Mouse (Mus musculus): Measurements from ENCODE around the gene Rbm20. TPM values are rescaled to one million over a fixed set of nuclear protein-coding genes. Genes with fewer than 3 reads are reported as not detected.
A peak's percentile ranks its signal among the peaks of the same experiment; 100 is the strongest.

Rbm20 gene
- total RNA-seq, 1 experiment from 2014 or later, result not detected

DNA sequence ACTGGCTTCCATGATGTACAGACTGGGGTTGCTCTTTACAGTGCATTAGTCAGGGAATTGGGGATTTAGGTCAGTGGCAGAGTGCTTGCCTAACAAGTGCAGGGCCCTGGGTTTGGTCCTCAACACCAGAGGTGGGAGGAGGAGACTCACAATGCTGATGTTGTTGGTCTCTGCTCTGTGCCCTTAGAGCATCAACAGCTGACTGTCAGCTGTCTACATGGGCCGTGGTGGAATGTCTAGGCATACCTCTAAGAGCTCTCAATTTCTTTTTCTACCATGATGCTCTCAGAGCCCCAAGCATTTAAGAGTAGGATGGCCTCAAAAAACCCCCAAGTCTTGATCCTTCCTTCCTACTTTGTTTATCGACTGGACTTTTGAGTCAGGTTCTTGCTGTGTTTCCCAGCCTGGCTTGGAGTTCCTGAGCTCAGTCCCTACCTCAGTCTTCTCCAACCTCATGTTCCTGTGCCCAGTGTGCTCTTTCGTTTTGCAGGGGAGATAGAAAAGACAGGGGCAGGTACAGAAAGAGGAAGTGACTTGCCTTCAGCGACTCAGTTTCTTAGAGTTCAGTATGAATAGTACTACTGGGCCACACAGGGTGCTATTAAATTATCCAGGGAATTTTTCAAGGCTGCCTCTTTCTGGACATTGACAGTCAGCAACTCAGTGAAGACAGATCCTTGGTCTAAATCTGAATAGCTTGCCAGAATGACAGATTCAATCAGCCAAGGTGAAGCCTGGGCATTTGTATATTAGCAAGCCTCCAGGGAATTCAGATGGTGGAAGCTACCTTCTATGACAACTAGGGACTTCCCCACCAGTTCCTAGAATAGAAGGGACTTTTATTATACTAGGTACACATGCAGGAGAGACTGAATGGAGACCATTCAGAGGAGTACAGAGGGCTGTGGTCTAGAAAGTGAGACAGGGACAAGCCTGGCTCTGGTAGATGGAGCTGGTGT lies 192.6 kb downstream of the Rbm20 start:
- ATAC-seq (replicated peaks in 1 of 2; ENCODE audit: insufficient read depth in 1 of 2, low FRiP score in 2 of 2, low TSS enrichment in 1 of 2, low read depth in 1 of 2, poor library complexity in 2 of 2, severe bottlenecking in 2 of 2), result peak; percentile 64 to 77

DNA sequence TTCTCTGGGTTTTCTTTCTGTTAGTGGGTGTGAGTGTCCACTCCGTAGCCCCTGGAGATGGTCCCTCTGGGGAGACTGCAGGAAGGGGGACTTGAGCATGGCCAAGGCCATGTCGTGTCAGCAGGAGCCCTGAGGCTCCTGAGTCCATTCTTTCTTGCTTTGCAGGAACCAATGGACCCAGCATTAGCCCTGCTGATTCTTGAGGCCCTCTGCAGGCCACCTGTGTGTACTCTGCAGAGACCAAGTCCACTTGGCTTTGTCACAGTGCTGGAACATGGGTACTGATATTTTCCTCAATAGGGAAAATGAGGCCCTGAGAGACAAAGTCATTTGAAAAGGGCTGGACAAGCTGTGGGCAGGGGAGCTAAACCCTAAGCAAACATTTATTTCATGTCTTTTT lies 193.5 kb downstream of the Rbm20 start:
- no peak for ATAC-seq (replicated peaks in 1 of 2; ENCODE audit: insufficient read depth in 1 of 2, low FRiP score in 2 of 2, low TSS enrichment in 1 of 2, low read depth in 1 of 2, poor library complexity in 2 of 2, severe bottlenecking in 2 of 2)

DNA sequence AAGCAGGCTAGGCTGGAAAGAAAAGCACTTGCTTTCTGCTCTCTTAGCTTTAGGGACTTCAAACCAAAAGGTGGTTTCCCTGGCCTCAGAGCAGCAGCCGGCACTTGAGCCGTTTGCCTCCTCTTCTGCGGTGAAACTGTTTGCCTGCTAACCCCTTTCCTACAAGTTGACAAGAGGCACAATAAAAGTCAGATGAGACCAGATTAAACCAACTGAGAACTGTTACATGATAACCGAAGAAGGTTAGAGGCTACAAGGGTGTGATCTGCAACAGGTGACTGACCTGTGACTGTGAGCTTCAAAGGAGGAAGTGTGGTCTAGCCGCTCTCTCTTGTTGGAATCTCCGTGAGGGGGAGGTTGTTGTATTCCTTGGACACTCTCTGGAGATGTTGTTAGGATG lies 194.4 kb downstream of the Rbm20 start:
- ATAC-seq (replicated peaks in 1 of 2; ENCODE audit: insufficient read depth in 1 of 2, low FRiP score in 2 of 2, low TSS enrichment in 1 of 2, low read depth in 1 of 2, poor library complexity in 2 of 2, severe bottlenecking in 2 of 2), result no peak

DNA sequence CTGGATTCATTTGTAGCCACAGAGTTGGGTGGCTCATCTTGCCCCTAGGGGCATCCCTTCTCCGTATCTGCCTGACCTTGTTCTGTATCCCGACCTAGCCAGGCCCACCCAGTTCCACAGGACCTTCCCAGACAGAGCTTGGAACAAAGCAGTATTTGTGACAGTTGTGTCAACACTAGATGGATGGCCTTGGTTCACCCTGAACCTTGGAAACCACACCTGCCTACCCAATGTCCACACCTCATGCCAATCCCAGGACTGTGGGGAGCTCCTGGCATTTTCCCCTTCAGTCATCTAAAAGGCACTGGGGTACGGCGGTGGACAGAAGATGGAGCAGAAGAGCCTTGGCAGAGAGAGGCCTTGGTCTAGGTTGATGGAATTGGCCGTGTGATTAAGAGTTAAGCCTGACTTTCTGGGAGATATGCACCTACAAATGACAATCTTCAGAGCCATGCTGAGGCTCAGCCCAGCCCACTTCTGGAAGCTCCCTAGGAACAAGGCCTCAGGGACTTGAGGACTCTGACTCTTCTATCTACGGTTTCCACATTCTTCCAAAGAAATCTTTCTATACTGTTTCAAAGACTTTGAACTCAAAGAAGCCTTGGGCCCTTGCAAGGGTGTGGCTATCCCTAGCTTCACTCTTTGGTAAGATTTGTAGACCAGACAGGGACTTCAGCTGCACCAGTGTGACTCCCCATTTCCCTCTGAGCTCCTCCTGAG lies 196.0 kb downstream of the Rbm20 start:
- ATAC-seq (replicated peaks in 1 of 2; ENCODE audit: insufficient read depth in 1 of 2, low FRiP score in 2 of 2, low TSS enrichment in 1 of 2, low read depth in 1 of 2, poor library complexity in 2 of 2, severe bottlenecking in 2 of 2), result no peak

DNA sequence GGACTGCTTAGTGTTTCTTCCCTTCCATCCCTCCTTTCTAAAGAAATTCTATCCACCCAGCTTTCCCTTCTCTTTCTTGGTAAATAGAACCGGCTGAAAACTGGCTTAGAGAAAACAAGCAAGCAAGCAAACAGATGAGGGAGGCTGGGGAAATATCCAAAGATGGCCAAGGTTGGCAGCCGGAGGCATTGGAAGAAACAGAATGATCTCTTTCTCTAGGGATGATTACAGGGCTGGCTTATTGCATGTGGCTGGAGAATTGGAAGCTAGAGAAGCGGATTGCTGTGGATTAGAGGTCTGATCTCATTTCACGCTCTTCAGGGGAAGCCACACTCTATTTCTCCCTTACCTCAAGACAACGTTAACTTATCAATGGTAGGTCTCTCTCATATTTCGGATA lies 198.1 kb downstream of the Rbm20 start:
- ATAC-seq (replicated peaks in 1 of 2; ENCODE audit: insufficient read depth in 1 of 2, low FRiP score in 2 of 2, low TSS enrichment in 1 of 2, low read depth in 1 of 2, poor library complexity in 2 of 2, severe bottlenecking in 2 of 2), result no peak

DNA sequence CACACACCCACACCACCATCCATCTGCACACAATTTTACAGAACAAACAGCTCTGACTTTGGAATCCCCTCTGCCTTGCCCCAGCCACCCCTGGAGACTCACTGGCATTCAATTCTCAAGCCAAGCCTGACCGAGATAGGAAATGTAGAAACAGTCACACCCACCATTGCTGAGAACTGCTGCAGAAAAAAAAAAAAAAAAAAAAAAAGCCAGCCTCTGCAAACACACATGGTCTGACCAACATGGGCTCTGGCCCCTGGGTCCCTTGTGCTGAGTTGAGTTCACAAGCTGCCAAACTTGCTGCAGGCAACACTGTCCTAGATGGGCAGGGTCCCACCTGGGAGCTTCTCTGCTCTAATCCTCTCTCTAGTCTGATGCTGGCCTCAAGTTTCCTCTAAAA lies 200.7 kb downstream of the Rbm20 start:
- no peak for ATAC-seq (replicated peaks in 1 of 2; ENCODE audit: insufficient read depth in 1 of 2, low FRiP score in 2 of 2, low TSS enrichment in 1 of 2, low read depth in 1 of 2, poor library complexity in 2 of 2, severe bottlenecking in 2 of 2)

DNA sequence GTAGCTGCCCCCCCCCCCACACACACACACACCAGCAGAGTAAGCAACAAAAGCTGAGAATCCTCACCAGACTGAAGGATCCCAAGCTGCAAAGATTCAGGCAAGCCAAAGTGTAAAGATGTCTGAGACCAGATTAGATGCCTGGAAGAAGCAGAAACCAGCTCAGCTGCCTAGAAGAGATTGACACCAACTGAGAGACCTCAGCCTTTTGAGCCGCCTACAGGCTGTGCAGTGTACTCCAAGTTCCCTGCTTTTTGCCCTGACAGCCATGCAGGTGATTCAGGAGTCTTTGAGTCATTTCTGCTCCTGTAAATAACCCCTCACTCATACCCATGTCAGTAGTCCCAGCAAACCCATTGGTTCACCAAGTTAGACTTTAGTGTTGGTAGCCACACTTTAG lies 203.4 kb downstream of the Rbm20 start:
- no peak for ATAC-seq (replicated peaks in 1 of 2; ENCODE audit: insufficient read depth in 1 of 2, low FRiP score in 2 of 2, low TSS enrichment in 1 of 2, low read depth in 1 of 2, poor library complexity in 2 of 2, severe bottlenecking in 2 of 2)

DNA sequence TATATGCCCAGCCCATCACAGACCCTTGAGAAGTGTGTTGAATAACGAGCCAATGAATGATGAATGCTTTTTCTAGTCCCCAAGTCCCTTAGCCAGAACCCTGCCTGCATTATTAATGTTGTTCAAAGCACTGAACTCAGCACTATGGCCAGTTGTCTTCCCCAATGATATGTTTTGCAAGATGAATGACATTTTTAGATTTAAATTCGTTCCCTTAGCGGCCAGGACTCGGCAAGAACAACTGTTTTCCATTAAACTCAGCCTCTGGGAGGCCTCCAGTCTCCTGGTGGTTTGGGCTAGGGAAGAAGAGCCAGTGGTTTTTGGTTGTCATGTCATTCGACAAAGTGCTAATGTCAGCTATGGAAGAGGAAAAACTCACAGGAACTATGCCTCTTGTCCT lies 204.7 kb downstream of the Rbm20 start:
- ATAC-seq (replicated peaks in 1 of 2; ENCODE audit: insufficient read depth in 1 of 2, low FRiP score in 2 of 2, low TSS enrichment in 1 of 2, low read depth in 1 of 2, poor library complexity in 2 of 2, severe bottlenecking in 2 of 2), result no peak

DNA sequence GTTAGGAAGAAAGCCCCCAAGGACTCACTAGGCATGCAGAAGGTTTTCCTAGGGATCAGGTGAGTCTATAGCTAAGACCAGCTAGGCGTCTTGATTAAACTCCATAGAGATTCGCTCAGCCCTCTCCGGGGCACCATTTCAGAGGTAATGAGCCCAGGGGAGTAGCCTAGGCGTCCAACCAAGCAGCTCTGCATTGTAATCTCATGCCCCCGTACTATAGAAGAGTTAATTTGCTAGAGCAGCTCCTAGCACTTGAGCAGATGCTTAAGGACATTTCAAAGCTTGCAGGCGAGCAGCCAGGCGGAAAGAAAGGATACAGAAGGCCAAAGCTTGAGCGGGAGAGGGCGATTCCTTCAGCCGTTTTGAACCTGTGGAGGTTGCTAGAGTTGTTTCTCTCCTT lies 208.3 kb downstream of the Rbm20 start:
- no peak for ATAC-seq (replicated peaks in 1 of 2; ENCODE audit: insufficient read depth in 1 of 2, low FRiP score in 2 of 2, low TSS enrichment in 1 of 2, low read depth in 1 of 2, poor library complexity in 2 of 2, severe bottlenecking in 2 of 2)

DNA sequence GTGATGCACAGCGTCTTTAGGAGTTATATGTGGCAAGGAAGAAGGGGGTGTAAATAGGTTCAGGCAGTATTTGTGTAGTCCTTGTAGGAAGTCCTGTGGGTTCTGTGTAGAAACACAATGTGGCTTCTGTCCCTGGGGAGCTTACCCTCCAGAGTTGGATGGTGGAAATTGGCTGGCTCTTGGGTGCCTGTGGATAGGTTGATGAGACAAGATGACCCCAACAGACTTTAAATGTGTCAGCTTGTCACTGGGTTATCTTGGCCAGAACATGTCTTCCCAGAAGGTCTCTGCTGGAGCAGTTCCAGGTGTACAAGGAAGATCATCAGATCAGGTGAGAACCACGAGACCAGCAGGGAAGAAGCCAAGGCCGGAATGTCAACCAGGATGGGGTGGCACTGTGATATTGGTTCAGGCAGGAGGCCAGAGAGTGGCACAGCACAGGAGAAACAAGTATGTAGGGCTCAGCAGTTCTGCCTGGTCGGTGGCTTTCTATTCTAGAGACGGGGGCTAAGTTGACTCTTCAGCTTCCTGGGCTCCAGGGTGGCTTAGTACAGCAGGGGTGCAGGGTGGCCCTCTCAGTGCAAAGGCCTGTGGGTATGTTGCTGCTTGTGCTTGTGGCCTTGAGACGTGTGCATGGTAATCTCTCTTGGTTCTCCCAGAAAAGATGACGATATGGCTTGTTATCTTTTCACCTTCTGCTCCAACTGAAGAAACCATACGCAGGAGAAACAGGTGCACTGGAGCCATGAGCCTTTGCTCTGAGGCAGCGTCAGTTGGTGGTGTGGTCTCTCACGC lies 209.7 kb downstream of the Rbm20 start:
- ATAC-seq (replicated peaks in 1 of 2; ENCODE audit: insufficient read depth in 1 of 2, low FRiP score in 2 of 2, low TSS enrichment in 1 of 2, low read depth in 1 of 2, poor library complexity in 2 of 2, severe bottlenecking in 2 of 2), result no peak

DNA sequence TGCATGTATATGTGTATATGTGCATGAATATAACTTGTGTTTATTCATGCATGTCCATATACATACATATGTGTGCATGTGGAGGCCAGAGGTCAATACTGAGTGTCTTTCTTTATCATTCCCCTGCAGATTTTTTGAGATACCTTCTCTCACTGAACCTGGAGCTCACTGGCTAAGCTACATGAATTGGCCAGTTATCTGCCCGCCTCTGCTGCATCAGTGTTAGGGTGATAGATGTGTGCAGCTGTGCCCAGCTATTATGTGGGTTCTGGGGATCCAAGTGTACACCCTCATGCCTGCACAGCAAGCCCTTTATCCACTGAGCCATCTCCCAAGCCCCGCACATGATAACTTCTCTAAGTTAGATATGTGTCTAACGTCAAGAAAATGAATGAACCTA lies 210.7 kb downstream of the Rbm20 start:
- ATAC-seq (replicated peaks in 1 of 2; ENCODE audit: insufficient read depth in 1 of 2, low FRiP score in 2 of 2, low TSS enrichment in 1 of 2, low read depth in 1 of 2, poor library complexity in 2 of 2, severe bottlenecking in 2 of 2), result no peak

DNA sequence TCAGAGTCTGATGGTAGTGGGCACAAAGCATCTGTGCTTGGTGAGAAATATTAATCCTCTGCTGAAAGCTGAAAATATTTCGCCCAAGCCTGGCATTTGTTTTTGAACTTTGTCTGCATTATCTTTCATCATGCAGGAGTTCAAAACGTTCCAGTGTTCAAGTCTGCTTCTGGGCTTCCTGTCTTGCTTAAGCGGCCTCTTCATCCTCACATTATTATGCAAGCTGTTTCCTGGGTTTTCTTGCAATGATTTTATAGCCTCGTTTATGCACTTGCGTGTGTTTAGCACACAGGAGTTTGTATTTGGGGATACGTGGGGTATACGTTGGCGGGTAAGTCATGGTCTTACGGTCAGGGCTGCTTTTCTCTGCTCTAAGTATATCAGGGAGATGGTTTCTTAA lies 211.2 kb downstream of the Rbm20 start:
- no peak for ATAC-seq (replicated peaks in 1 of 2; ENCODE audit: insufficient read depth in 1 of 2, low FRiP score in 2 of 2, low TSS enrichment in 1 of 2, low read depth in 1 of 2, poor library complexity in 2 of 2, severe bottlenecking in 2 of 2)

DNA sequence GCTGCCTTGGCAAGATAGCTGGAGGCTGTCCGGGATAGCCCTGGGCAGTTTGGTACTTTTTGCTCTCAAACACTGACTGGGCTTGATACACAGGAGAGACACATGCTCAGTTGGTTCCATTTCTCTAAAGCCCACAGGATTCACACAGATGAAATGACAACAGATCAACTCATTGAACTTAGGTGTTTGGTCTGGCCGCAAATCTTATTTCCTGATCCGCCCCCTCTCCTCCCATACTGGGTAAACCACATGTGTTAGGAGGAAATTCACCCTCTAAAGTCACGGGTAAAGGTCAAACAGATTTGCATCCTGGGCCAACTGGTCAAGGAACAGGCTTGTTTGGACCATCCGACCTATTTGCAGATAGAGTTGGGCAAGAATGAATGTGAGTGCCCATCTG lies 212.4 kb downstream of the Rbm20 start:
- no peak for ATAC-seq (replicated peaks in 1 of 2; ENCODE audit: insufficient read depth in 1 of 2, low FRiP score in 2 of 2, low TSS enrichment in 1 of 2, low read depth in 1 of 2, poor library complexity in 2 of 2, severe bottlenecking in 2 of 2)

DNA sequence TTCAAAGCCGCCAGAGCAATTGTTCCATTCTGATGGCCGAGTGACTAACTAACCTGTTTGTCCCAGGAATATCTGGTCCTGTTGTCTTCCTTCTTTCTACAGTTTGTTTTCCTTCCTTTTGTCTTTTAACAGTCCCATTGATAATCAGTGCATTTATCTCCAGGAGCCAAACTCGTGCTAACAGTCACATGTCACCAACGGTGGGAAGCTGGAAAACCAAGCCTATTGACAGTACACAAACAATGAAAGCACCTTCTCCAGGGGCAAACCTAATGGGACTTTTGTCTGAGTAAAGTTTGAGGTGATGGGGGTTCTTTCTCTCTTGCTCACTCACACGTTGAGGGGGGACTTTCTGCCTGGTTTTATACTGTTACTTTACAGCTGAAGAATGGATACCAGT lies 213.2 kb downstream of the Rbm20 start:
- ATAC-seq (replicated peaks in 1 of 2; ENCODE audit: insufficient read depth in 1 of 2, low FRiP score in 2 of 2, low TSS enrichment in 1 of 2, low read depth in 1 of 2, poor library complexity in 2 of 2, severe bottlenecking in 2 of 2), result no peak

DNA sequence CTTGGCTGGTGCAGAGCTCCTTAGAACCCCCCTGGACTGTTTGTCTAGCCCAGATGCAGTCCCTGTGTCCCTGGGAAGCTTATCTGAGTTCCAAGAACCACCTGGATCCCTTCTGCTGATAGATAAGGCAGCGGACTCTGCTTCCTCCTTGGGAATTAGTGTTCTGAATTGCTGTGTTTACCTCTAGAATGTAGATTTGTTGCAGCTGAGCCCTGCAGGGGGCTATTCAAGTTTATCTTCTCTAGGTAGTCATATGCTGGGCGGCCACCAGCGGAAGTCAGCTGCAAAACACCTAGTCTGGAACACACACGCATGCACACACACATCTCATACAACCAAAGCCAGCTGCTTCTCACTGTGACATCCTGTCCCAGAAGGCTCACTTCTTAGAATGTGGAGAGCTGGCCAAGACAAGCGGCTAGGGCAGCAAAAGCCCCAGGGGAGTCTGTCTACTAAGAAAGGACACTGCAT lies 213.7 kb downstream of the Rbm20 start:
- ATAC-seq (replicated peaks in 1 of 2; ENCODE audit: insufficient read depth in 1 of 2, low FRiP score in 2 of 2, low TSS enrichment in 1 of 2, low read depth in 1 of 2, poor library complexity in 2 of 2, severe bottlenecking in 2 of 2), result no peak

DNA sequence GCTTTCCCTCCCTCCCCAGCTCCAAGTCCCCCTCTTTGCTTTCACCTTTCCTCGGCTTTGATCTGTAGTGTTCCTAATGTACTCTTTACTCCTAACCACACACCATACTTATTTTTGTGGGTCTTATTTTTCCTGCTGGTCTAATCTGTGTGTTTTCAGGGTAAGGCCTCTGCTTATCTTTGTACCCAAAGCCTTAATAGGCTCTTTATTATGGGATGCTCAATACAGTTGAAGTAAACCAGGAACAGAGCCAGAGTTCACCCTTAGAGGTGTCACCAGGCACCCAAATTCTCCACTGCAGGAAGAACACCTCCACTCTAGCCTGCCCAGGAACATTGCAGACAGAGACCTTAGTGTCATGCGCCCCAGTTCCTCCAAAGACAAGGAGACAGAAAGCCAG lies 214.5 kb downstream of the Rbm20 start:
- no peak for ATAC-seq (replicated peaks in 1 of 2; ENCODE audit: insufficient read depth in 1 of 2, low FRiP score in 2 of 2, low TSS enrichment in 1 of 2, low read depth in 1 of 2, poor library complexity in 2 of 2, severe bottlenecking in 2 of 2)

DNA sequence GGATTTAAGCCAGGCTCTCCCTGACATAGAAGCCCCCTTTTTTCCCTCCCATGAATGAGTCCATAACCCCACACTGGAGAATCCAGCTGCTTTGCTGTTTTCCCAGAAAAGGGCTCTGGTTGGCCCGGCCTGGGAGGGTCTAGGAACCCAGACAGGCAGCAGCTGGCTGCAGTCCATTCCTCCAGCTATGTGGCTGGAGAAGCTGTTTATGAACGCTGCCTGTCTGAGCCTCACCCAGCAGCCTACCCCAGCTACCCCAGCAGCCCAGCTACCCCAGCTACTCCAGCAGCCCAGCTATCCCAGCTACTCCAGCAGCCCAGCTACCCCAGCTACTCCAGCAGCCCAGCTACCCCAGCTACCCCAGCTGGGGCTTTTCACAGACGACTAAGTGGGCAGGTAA lies 215.0 kb downstream of the Rbm20 start, which contains the start of gene Pdcd4:
Gene Pdcd4, plus strand, starts transcription at position 171 of the 400 bp plus-strand sequence.
- ATAC-seq (replicated peaks in 1 of 2; ENCODE audit: insufficient read depth in 1 of 2, low FRiP score in 2 of 2, low TSS enrichment in 1 of 2, low read depth in 1 of 2, poor library complexity in 2 of 2, severe bottlenecking in 2 of 2), result no peak
